Mouse (Mus musculus): ENCODE results near the gene Klhdc8b.

Gene Klhdc8b

DNA sequence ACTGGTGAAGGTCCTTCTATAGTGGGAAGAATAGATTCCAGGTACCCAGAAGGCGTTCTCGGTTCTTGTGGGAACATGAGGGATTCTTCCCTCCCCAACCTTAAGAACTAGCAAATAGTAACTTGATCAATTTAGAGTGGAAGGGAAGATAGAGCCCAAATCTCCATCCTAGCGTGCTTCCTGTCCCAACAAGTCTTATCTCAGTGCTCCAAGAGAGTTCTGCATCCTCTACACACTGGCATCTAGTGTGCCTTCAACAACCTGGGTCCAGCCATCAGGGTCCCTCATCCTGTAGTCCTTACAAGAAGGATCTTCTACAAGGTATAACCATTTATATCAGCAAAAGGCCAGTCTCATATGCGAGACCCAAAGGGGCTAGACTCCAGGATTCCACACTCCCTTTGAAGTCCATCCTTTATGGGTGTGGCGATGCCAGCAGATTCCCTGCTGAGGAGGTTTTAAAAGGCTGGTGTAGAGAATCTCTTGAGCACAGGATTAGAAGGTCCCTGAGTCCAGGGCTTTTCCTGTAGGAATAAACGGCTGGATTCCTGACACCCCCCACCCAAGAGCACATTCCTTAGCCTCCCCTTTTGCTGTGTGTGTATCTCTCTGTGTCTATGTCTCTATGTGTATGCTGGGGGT lies 9.7 kb downstream of the Klhdc8b start:
- DNase-seq (ENCODE audit: low spot score): no peak

DNA sequence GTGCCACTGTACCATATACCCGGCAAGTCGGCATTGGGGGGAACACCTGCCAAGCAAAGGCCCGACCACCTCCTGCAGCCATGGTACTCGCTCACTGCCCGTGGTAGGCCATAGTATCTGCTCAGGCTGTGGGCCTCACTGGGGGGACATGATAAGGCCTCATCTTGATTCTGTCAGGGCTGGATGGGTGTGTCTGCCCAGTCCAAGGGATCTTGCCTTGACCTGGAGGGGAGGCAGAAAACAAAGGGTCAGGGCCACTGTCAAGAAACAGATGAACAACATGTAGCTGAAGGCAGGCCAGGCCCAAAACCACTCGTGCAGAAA lies 10.2 kb downstream of the Klhdc8b start:
- DNase-seq (ENCODE audit: low spot score): no peak

DNA sequence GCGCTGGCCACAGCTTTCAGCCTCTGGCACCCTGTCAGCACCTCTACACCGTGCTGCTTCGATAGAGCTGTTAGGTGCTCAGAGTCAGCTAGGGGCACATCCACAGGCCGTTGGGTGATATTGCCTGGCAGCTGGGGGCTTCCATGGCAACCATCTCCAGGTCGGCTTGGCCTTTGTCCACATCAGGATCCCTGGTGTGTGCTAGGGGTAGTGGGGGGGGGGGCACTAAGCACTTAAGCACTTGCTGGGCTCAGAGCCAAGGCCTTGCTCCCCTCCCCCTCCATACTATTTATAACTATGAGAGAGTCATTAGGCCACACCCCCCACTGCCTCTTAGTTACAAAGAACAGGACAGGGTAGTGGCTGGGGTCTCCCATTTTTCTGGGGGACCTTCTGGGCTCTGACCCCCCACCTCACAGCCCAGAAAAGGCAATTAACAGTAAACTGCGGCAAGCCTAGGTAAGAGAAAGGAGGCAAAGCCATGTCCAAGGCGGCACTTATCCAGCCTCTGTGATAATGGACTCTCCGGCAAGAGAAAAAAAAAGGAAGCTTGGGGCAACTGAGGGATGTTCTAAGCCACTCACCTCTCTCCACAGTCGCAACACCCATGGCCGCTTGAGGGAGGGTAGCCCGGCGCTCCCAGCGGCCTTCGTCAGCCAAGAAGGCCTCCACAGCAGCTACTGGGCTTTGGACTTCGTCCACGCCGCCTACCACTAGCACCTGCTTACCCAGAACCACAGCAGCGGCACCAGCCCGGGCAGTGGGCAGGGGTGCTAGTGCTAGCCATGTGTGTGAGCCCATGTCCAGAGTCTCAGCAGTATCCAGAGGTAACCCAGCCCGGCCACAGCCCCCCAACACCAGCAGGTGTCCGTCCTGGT lies 10.8 kb downstream of the Klhdc8b start:
- no peak for DNase-seq (ENCODE audit: low spot score)

DNA sequence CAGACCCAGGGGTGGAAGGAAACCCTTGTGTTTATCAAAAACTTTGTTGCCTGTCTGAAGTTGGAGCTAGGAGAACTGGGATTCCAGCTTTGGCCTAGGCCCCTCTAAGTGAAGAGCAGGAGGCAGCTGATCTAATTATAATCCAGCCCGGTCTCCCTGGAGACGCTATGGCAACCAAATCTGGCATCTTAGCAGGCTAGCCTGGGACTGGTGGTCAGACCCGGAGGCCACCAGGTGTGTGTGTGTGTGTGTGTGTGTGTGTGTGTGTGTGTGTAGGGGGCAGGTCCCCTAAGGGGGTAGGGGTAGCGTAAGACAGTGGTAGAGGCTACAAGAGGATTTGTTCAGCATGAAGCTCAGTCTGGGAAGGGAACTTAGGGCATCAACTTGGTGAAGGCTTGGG lies 11.5 kb downstream of the Klhdc8b start:
- no peak for DNase-seq (ENCODE audit: low spot score)

DNA sequence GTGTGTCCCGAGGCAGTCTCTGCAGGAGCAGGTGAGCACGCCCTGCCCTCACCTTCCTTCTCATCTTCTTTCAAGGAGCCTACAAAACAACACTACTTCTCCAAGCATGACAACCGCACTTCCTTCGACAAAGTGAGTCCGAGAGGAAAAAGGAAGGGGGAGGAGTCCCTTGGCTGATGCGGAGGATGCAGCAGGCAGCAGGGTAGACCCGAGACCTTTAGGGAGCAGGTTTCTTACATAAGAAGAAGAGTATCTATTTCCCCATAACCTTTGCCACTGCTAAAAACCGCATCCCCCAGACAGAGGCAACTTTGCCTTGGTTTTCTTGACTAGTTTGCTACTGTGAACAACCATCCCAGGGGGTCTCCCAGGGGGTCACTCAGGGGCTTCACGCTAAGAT lies 16.3 kb downstream of the Klhdc8b start:
- no peak for DNase-seq (ENCODE audit: low spot score)

DNA sequence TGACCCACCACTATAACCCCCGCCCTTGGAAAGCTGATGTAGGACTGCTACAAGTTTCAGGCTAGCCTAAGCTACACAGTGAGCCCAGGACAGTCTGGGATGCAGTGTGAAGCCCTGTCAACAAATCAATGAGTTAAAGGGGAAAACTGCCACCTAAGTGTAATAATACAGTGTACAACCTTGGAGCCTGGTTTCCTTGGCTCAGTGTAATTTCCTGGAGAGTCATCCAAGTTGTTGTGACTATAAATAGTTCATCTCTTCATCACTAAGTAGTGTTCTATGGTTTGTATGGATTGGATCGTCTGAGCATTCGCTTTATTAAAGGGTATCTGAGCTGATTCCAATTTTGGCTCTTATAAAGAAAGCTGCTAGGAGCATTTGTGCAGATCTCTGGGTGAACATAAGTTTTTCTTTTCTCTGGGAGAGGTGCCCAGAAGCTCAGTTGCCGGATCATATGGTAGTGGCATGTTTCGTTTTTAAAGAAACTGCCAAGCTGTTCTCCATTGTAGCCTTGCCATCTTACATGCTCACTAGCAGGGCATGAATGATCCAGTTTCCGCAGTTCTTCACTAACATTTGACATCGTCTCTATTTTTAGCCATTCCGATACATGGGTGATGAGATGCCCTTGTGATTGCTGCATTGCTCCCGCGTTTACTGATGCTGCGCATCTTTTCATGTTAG lies 20.0 kb downstream of the Klhdc8b start:
- DNase-seq (ENCODE audit: low spot score): no peak

DNA sequence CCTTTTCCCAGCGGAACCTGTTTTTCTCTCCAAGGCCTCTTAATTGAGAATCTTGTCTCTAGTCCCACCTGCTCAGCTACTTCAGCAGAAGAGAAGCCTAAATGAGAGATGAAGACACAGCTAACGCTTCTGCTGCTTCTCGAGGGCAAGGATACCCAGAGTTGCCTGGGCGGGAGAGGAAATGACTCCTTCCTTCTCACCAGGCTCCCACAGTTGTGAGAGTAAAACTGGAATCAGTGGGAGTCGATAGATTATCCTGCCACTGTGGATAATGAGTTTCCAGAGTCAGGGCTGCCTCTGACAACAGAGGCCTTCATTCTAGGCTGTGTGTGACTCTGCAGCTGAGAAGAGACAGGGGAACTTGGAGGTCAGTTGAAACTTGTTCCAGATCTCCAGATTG lies 20.9 kb downstream of the Klhdc8b start:
- no peak for DNase-seq (ENCODE audit: low spot score)

DNA sequence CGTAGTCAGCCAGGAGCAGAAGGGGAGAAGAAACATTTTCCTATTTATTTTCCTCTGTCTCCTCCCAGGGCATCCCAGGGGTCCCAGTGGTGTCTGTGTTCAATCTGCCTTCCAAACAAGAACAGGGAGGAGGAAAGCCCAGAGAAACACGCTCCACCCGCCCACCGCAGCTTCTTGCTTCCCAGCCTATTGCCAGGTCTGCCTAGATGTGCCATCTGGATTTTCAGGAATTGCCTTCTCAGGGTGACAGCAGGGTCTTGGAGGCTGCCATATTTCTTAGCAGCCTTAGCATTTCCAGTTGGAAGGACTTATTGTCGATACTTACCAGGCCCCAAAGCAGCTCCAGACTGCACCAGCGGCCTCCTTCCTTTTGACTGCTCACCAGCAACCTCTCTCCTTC lies 22.2 kb downstream of the Klhdc8b start:
- DNase-seq (ENCODE audit: low spot score): no peak

DNA sequence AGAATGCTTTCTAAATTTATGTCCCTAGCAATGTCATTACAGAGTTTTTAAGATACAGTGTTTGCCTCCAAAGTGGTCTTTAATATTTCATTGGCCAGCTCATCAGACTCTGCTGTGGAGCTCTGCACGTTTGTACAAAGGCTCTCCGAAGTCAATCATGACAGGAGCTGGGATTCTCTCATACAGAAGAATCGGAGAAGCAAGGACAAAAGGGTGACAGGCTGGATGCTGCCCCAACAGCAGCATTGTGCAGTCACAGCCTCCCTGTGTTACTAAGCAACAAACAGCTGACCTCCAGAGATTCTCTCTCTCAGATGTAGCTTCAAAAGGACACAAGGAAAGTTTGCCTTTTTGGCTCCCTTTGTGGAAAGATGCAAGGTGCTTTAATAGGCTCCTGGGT lies 25.2 kb downstream of the Klhdc8b start, which contains the start of gene BC048562:
BC048562 (plus strand) TSS at position 301 of the 400 bp plus-strand sequence.
- DNase-seq (ENCODE audit: low spot score): no peak

DNA sequence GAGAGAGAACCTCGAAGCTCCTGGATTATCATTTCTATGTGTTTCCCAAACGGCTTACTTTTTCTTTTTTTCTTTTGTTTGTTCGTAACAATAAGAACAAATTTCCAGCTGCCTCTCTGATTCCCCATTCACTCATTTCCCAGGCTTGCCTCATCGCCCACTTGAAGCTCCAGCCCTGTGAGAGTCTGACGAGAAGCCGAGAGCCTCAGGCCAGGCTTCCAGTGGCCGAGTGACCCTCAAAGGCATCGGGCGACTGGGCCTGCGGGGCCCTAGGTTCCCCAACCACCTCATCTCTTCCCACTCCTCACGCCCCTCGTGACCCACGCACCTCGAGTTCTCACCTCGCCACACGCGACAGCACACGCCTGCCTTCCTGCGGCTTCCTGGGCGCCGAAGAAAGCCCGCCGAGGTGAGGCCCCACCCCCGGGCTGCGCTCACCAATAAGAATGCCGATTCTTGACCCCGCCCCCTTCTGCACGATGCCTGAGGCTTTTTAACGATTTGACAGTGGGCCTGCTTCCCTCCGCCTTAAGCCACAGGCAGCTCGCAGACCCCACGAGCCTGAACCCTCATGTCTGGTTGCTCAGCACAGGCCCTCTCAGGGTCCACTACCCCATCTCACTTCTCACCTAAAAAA lies 29.8 kb downstream of the Klhdc8b start:
- no peak for DNase-seq (ENCODE audit: low spot score)

DNA sequence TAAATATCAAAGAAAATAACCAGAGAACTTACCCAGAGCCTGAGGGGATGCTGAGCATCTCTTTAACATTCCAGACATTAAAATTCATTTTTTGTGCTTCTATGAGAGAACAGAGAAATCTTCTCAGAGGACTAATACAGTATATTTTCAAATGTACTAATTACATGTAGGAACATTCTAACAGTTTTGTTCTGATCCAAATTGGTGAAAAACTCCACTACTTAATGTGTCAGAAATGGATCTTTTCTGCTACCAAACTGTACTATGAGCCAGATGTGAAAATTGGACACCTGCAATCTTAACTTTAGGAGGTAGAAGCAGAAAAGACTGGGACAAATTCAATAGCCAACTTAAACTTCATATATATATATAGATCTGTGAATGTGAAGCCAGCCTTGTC lies 33.0 kb downstream of the Klhdc8b start, which contains the start of gene Ccdc36:
Ccdc36 (minus strand) TSS at position 101 of the 400 bp plus-strand sequence.
- no peak for DNase-seq (ENCODE audit: low spot score)

DNA sequence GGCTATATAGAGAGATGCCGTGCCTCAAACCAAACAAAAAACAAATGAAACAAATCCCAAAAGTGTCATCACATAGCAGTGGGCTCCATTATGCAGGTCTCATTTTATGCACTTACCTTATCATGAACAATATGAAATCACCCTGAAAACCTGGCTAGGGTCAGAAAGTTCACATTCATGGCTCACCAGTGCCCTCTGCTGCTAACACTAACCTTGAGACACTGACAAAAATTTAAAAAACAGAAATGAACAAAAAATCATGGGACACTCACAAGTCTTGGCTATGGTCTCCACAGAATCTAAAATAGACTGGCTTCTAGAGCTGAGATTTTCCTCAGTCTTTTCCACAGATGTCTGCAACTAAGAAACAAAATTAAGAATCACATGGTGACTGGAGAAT lies 49.2 kb downstream of the Klhdc8b start:
- no peak for DNase-seq (ENCODE audit: low spot score)

DNA sequence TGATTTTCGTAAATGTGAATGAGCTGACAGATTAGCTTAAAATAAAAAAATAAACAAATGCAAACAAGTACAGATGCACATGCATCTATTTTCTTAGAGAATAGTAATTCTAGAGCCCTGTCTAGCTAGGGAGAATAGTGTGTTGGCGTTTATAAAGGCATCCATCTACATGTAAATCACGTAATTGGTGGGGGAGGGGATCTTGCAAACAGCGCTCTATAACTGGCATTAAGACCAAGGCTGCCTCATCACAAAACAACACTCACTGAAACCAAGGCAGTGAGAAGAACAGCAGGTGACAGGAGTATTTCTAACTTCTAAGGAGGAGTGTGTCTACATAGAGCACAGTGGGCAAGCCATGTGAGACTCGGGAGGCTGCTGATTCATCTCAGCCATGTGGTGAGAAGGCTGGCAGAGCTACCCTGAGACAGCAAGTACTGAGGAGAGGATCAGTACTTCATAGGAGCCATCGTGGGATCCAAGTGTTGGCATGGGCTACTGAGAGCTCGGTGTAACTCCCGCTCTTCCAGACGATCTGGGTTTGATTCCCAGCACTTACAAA lies 49.9 kb downstream of the Klhdc8b start:
- DNase-seq (ENCODE audit: low spot score): no peak

DNA sequence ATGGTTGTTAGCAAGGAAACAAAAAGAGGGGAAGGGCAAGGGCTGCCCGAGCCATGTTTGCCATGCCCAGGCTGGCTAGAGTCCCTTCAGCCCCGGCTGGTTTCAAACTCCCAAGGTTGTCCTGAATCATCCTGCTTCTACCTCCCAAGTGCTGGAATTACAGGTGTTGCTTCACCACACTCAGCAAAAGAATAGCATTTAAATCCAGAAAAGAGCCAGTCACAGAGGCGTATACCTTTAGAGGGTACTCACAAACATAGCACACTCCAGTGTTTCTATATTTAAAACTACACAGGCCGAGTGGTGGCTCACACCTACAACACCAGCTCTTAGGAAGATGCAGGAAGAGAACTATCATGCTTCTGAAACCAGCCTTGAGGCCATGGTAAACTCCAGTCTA lies 51.8 kb downstream of the Klhdc8b start:
- DNase-seq (ENCODE audit: low spot score): no peak

DNA sequence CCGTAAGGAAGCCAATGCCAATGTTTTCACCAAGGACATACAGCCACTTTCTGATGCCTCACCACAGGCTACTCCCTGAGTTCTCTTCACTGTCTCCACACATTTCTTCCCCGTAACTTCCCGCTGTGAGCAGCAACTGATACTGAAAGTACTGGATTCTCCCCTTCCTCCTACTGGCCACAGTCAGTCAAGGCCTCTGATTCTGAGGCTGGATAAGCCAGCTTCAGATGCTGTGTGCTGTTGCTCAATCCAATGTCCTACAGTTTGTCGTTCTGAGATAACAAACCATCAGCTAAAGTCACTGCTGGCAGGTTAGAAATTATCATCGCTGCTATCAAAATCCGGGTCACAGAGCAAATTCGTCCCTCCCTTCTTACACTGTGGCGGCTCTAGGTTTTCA lies 56.9 kb downstream of the Klhdc8b start:
- no peak for DNase-seq (ENCODE audit: low spot score)

DNA sequence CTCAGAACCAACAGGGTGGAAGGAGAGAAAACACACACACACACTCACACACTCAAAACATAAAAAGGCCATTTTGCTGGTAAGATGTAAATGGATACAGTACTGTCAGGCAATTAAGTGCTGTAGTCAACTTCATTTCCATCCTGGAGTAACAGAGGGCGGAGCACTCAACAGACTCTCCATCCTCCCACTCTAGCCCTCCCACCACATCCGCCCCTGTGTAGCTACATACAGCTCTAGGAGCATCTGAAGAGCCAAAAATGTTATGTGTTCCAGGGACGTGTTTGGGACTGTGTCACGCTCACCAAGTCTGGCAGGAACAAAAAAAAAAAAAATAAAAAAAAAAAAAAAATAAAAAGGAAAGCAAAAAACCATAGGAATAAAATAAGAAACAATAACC lies 58.3 kb downstream of the Klhdc8b start:
- DNase-seq (ENCODE audit: low spot score): no peak

DNA sequence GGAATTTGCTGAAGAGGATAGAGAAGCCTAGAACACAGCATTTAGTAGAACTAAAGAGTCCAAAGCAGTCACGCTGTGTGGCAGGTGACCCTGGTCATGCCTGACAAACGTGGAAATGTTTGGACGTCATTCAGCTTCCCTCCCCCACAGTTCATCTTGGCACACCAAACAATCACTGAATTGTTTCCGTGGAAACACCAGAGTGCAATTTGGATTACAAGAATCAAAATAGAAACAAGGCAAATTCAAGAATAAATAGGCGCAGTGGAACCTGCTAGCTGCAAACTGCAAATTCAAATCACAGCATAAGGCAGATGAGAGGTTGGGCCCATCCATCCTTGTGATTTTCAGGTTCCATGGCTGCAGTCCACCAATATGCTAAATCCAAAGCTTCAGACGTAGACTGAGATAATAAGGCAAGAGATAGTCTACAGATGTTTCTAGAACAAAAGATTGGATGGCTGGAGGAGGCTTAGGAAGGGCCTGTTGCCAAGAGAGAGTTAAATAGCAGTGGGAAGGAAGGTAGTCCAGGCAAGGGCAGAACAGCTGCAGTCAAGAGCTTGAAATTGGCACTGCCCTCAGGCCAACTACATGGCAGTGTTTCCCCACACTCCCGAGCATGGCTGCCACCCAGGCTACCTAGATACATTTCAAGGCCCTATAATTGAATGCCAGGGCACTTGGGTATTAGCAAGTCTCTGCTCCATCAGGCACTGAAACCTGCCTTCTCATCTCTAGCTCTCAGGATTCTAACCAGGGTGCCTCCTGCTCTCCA lies 60.0 kb downstream of the Klhdc8b start:
- no peak for DNase-seq (ENCODE audit: low spot score)

DNA sequence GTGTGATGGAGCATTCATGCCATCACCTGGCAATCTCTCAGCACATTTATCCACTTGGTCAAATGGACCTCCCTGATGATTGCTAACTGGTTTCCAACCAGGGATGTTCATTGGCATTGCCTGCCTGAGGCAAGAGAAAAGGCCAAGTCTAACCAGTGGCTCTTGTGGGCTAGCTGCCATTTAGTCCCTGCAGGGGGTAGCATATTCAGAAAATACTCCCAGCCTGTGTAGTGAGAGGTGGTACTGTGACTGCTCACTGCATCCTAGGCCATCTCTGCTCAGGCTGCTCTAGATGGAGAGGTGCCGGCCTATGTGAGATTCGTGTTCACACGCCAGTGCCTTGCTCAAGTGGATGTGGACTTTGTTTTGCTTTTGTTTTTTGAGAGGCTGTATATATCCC lies 63.1 kb downstream of the Klhdc8b start:
- DNase-seq (ENCODE audit: low spot score): no peak
